Mouse (Mus musculus) layer of hippocampus, postnatal 10 days (tissue): ENCODE results near the gene Bmp15. TPM values are rescaled to one million over a fixed set of nuclear protein-coding genes. Genes with fewer than 3 reads are reported as not detected.

ENCODE experiments used
- DNase-seq, 2 experiments: peaks; one replicate each; pipeline ENCODE4 v3.0.0; 2021; ENCODE audit warnings: low spot score in 2 of 2
- long read RNA-seq: library from polyadenylated mRNA; stranded (forward); transcript quantifications from one replicate; pipeline ENCODE4 v2.0.0, GENCODE M21; 2023
- total RNA-seq, 2 experiments: library from RNA; stranded (reverse); gene quantifications; 2 replicates each; pipeline ENCODE4 v1.2.3; 2021

Bmp15 gene
- total RNA-seq: under 1 TPM; 0.25 to 0.30 TPM
- long read RNA-seq: 0 reads

GRCm38 (mm10) chrX:6320621-6321020 is at the start of gene Bmp15:
Gene Bmp15 (minus strand): TSS chrX:6320721.
- no peak for DNase-seq

DNA sequence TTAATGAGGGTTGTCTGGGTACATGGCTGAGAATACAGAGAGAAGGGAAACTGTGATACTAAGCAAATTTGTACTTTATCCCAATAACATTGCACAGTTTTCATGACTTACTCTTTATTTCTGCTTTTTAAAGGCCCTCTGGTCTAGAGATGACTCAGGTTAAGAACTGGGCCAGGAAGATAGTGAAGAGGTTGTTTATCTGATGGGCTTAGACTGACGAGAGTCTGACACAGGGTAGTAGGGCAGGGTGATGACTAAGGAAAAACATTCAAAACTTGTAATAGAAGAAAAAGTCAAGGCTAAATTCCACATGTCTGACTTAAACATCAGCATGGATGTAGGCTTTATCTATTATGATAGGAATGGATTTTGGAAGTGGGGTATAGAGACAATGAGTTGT is 48.3 kb upstream of the Bmp15 start:
- no peak for DNase-seq

- DNase-seq: no peak
Observed at GRCm38 (mm10) chrX:6357503-6358114, 37.1 kb upstream of the Bmp15 start.

- no peak for DNase-seq
Observed at GRCm38 (mm10) chrX:6356876-6357275, 36.4 kb upstream of the Bmp15 start.

DNA sequence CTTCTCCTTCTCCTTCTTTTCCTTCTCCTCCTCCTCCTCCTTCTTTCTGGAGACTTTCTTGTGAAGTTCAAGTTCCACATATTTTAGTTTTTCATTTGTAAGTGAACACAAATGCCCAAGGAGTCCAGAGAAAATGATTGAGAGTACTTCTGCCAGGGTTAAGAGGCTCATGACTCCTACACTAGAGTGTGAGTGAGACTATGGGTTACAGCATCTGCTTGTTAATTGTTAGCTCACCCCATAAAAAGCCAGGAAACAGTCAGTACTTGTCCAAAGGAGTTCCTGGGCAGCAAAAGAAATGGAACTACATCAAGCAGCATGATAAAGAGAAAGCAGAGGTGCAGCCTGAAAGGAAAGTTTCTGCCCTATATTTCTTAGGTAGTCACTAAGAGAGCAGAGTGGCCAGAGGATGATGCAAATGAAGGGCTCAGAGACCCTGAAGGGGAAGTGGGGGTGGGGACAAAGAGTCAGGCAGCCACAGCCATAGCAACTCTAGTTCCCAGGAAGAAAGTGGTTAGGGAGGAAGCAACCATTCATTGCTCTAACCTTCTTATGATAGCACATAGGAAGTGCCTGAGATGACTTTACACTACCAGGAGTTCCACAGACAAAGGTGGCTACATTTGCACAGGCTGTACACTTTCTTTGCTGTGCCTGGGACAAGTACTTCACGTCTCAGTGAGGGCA is 24.9 kb upstream of the Bmp15 start:
- no peak for DNase-seq

DNA sequence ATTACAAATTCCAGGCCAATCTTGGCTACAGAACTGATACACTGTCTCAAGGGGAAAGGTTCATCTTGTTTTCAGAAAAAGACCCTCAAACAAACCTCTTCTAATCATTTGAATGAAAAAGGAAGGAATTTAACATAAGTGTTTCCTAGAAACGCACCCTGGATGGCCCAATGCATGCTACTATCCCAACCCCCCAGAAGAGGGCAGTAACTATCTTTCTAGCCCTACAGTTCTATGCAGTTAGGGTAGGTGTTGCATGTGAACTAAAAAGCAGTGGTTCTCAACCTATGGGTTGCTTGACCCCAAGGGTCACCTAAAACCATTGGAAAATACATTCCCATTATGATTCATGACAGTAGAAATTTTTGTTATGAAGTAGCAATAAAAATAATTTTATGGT is 3.5 kb upstream of the Bmp15 start:
- no peak for DNase-seq

GRCm38 (mm10) chrX:6317747-6318146 is 2.8 kb downstream of the Bmp15 start:
- DNase-seq: no peak

Other genes with a start within 250 kb of the Bmp15 start
- 1 to 10 TPM; 1.7 TPM for gene AU022751, start 237.3 kb downstream of the Bmp15 start, total RNA-seq
- gene Nudt10, start 147.7 kb downstream of the Bmp15 start, total RNA-seq: 10 to 100 TPM; 33.6 to 37.9 TPM
- gene Shroom4, start 79.1 kb upstream of the Bmp15 start, total RNA-seq: 1 to 10 TPM; 5.9 TPM